Mouse (Mus musculus) stomach, embryonic 16.5 days (tissue): ENCODE measurements around the gene Zfp819. TPM values are rescaled to one million over a fixed set of nuclear protein-coding genes. Genes with fewer than 3 reads are reported as not detected.

ENCODE experiments used
- ATAC-seq: fragments of 200-750 bp; cut with Nextera tagmentation; 2 replicates; pipeline ENCODE4 v1.8.0; 2017; ENCODE audit warnings: moderate number of reproducible peaks, moderate TSS enrichment; ENCODE audit not compliant: insufficient read depth, low FRiP score
- H3K27ac ChIP-seq: fragments of 300-500 bp; sonication (generic); 2 replicates; pipeline ENCODE4 v1.5.1; 2014; ENCODE audit warnings: low read length
- H3K27me3 ChIP-seq: fragments of 300-500 bp; sonication (generic); 2 replicates; pipeline ENCODE4 v1.6.1; 2014; ENCODE audit warnings: low read length, control low read depth, mixed read lengths; ENCODE audit not compliant: control insufficient read depth, insufficient read depth
- H3K36me3 ChIP-seq: fragments of 300-500 bp; sonication (generic); 2 replicates; pipeline ENCODE4 v1.6.1; 2014; ENCODE audit warnings: low read length; ENCODE audit not compliant: control insufficient read depth, insufficient read depth
- H3K4me1 ChIP-seq: fragments of 300-500 bp; sonication (generic); 2 replicates; pipeline ENCODE4 v1.6.1; 2014; ENCODE audit warnings: low read length, control low read depth, mixed read lengths; ENCODE audit not compliant: control insufficient read depth, insufficient read depth
- H3K4me2 ChIP-seq: fragments of 300-500 bp; sonication (generic); 2 replicates; pipeline ENCODE4 v1.6.1; 2014; ENCODE audit warnings: low read depth, low read length, mixed read lengths
- H3K4me3 ChIP-seq: fragments of 300-500 bp; sonication (generic); replicated peaks from 2 replicates; pipeline ENCODE4 v1.5.1; 2014; ENCODE audit warnings: mild to moderate bottlenecking, low read length
- H3K9ac ChIP-seq: fragments of 300-500 bp; sonication (generic); 2 replicates; pipeline ENCODE4 v1.6.1; 2014; ENCODE audit warnings: low read length
- H3K9me3 ChIP-seq: fragments of 300-500 bp; sonication (generic); replicated peaks from 2 replicates; pipeline ENCODE4 v1.6.1; 2016; ENCODE audit warnings: low read length, control low read depth; ENCODE audit not compliant: control insufficient read depth
- WGBS: fragments of 180-500 bp; shearing (Covaris S2); extraction: QIAGEN DNeasy Blood & Tissue Kit; methylation state at CpG from one replicate; pipeline ENCODE4 v1.1.7; 2014; 5-methylcytosine and 5-hydroxymethylcytosine counted together
- polyA plus RNA-seq: library from polyadenylated mRNA; unstranded; fragments of >200 nt; fragmentation: Nextera tagmentation; extraction: Ambion mirVana; gene quantifications from 2 replicates; pipeline ENCODE4 v1.2.1, GENCODE M21; 2015

The Zfp819 gene
- polyA plus RNA-seq, result not detected in 2 replicates

GRCm38 (mm10) chr7:43606896-43607742 is at the start of gene Zfp819:
TSS of gene Zfp819 (plus strand) at chr7:43607169.
- no peaks in the 10 kb centered on the region for H3K36me3 ChIP-seq
- peak within 1 kb of the TSS; percentile 38 for H3K4me3 ChIP-seq
- peak within 1 kb of the TSS; percentile 62 for H3K4me2 ChIP-seq
- 14% methylated on average over 41 of the region's 41 CpGs for WGBS
- H3K9me3 ChIP-seq, result no peaks in the 10 kb centered on the region
- ATAC-seq, result peak; percentile 87
- no peak within 1 kb of the TSS for H3K27ac ChIP-seq
- peak within 1 kb of the TSS; percentile 44 for H3K9ac ChIP-seq
- H3K27me3 ChIP-seq, result no peaks in the 10 kb centered on the region
- peaks cover 3% of the 10 kb centered on the region for H3K4me1 ChIP-seq

GRCm38 (mm10) chr7:43562006-43562633 is 44.8 kb upstream of the Zfp819 start, which contains the start of gene Zfp658:
TSS of gene Zfp658 (plus strand) at chr7:43562256.
- WGBS, result 0% methylated on average over 27 of the region's 27 CpGs
- Histone ChIP-seq H3K4me2 (peak within 1 kb of the TSS; percentile 78), H3K4me3 (peak within 1 kb of the TSS; percentile 73)

GRCm38 (mm10) chr7:43562651-43563070 is 44.3 kb upstream of the Zfp819 start:
- no peaks in the 10 kb centered on the region for H3K36me3 ChIP-seq
- no peaks in the 10 kb centered on the region for H3K27me3 ChIP-seq
- WGBS, result 1% methylated on average over 10 of the region's 10 CpGs
- ATAC-seq, result no peak
- H3K4me3 ChIP-seq, result peak overlapping the region; percentile 73
- H3K4me2 ChIP-seq, result peak overlapping the region; percentile 78
- H3K4me1 ChIP-seq, result peaks cover 7% of the 10 kb centered on the region
- H3K9me3 ChIP-seq, result no peaks in the 10 kb centered on the region
- H3K27ac ChIP-seq, result peak overlapping the region; percentile 82
- peak overlapping the region; percentile 82 for H3K9ac ChIP-seq

More at GRCm38 (mm10) chr7:43562006-43562633, 44.8 kb upstream of the Zfp819 start, which contains the start of gene Zfp658:
- Histone ChIP-seq H3K27me3 (no peaks in the 10 kb centered on the region), H3K4me1 (peaks cover 7% of the 10 kb centered on the region), H3K9me3 (no peaks in the 10 kb centered on the region), H3K9ac (peak within 1 kb of the TSS; percentile 82), H3K27ac (peak within 1 kb of the TSS; percentile 82), H3K36me3 (no peaks in the 10 kb centered on the region)
- peak; percentile 88 for ATAC-seq

GRCm38 (mm10) chr7:43563300-43563699 is 43.7 kb upstream of the Zfp819 start:
- WGBS, result 41% methylated on average over 6 of the region's 6 CpGs
- peak overlapping the region; percentile 73 for H3K4me3 ChIP-seq

GRCm38 (mm10) chr7:43571216-43571615 is 35.8 kb upstream of the Zfp819 start:
- no peak for ATAC-seq
- no peaks in the 10 kb centered on the region for H3K27me3 ChIP-seq
- no peak overlapping the region for H3K4me2 ChIP-seq
- H3K4me3 ChIP-seq, result no peak overlapping the region
- H3K4me1 ChIP-seq, result no peaks in the 10 kb centered on the region
- H3K9ac ChIP-seq, result no peak overlapping the region
- no peaks in the 10 kb centered on the region for H3K9me3 ChIP-seq
- 89% methylated on average over 2 of the region's 2 CpGs for WGBS
- H3K27ac ChIP-seq, result no peak overlapping the region
- H3K36me3 ChIP-seq, result peaks cover 27% of the 10 kb centered on the region

More at GRCm38 (mm10) chr7:43563300-43563699, 43.7 kb upstream of the Zfp819 start:
- H3K27me3 ChIP-seq, result no peaks in the 10 kb centered on the region
- no peak overlapping the region for H3K27ac ChIP-seq
- H3K9me3 ChIP-seq, result no peaks in the 10 kb centered on the region
- H3K4me2 ChIP-seq, result peak overlapping the region; percentile 78
- peaks cover 3% of the 10 kb centered on the region; the same call in 1 of the 2 replicates for H3K36me3 ChIP-seq
- no peak for ATAC-seq
- peaks cover 7% of the 10 kb centered on the region for H3K4me1 ChIP-seq
- peak overlapping the region; percentile 82 for H3K9ac ChIP-seq

GRCm38 (mm10) chr7:43579440-43580171 is 27.4 kb upstream of the Zfp819 start, which contains the start of gene Zfp719:
TSS of gene Zfp719 (plus strand) at chr7:43579610.
- Histone ChIP-seq H3K27me3 (no peaks in the 10 kb centered on the region), H3K36me3 (peaks cover 5% of the 10 kb centered on the region), H3K4me3 (peak within 1 kb of the TSS; percentile 67), H3K4me2 (peak within 1 kb of the TSS; percentile 84), H3K4me1 (peaks cover 9% of the 10 kb centered on the region), H3K27ac (peak within 1 kb of the TSS; percentile 86), H3K9me3 (no peaks in the 10 kb centered on the region), H3K9ac (peak within 1 kb of the TSS; percentile 80)
- WGBS, result under 1% methylated on average over 37 of the region's 37 CpGs
- peak; percentile 97 for ATAC-seq

- no peak for ATAC-seq
- peak overlapping the region; percentile 86; the same call in 1 of the 2 replicates for H3K27ac ChIP-seq
- 54% methylated on average over 5 of the region's 5 CpGs for WGBS
Measured at GRCm38 (mm10) chr7:43580526-43580925, 26.4 kb upstream of the Zfp819 start.

GRCm38 (mm10) chr7:43584790-43585189 is 22.2 kb upstream of the Zfp819 start:
- Histone ChIP-seq H3K27ac (no peak overlapping the region), H3K4me3 (no peak overlapping the region), H3K9me3 (no peaks in the 10 kb centered on the region), H3K9ac (no peak overlapping the region), H3K4me2 (no peak overlapping the region), H3K36me3 (peaks cover 32% of the 10 kb centered on the region), H3K27me3 (no peaks in the 10 kb centered on the region), H3K4me1 (peaks cover 9% of the 10 kb centered on the region)
- ATAC-seq, result no peak
- WGBS, result 90% methylated on average over 5 of the region's 5 CpGs

More at GRCm38 (mm10) chr7:43580526-43580925, 26.4 kb upstream of the Zfp819 start:
- peak overlapping the region; percentile 80 for H3K9ac ChIP-seq
- peak overlapping the region; percentile 84 for H3K4me2 ChIP-seq
- H3K4me1 ChIP-seq, result peaks cover 9% of the 10 kb centered on the region
- H3K9me3 ChIP-seq, result no peaks in the 10 kb centered on the region
- H3K4me3 ChIP-seq, result peak overlapping the region; percentile 67
- H3K36me3 ChIP-seq, result peaks cover 11% of the 10 kb centered on the region
- H3K27me3 ChIP-seq, result no peaks in the 10 kb centered on the region
